Mouse (Mus musculus): Measurements from ENCODE around the gene Pkd2l1.

Gene Pkd2l1

DNA sequence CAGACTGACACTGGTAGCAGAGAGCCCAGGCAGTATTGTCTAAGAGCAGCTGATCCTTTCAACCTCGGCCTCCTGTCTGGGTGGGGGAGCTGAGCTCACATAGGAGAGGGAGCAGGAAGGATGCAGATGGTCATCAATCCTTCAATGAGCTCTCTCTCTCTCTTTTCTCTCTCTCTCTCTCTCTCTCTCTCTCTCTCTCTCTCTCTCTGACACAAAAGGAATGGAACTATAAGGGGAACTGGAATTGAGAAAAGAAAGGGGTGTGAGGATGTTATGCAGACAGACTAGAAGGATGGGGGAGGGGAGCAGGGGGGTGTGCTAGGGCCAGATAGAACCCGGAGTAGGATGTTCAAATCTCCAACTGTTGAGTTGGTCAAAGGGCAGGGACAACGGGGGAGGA, at the start of gene Pkd2l1:
TSS of gene Pkd2l1 (minus strand) at position 101 of the 400 bp plus-strand sequence.
- no peak for DNase-seq

DNA sequence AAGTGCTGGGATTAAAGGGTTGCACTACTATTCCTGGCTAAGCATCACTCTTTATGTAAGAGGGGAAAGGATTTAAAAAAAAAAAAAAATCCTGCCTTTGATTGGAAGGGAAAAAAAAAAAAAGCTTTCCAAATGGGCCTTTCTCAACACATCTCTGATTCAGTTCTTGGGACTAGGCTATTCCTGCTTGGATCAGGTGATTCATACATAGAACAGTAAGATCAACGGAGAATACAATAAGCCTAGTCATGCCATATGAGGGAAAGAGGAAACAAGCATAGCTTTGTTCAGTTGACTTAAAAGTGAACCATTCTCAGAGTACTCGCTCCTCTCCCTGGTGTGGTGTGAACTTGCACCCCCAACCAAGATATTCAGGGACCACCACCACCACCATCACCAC, 46.7 kb upstream of the Pkd2l1 start:
- no peak for DNase-seq

- DNase-seq = no peak
These were observed 45.3 kb upstream of the Pkd2l1 start for GRCm38 (mm10) chr19:44237471-44238006.

DNA sequence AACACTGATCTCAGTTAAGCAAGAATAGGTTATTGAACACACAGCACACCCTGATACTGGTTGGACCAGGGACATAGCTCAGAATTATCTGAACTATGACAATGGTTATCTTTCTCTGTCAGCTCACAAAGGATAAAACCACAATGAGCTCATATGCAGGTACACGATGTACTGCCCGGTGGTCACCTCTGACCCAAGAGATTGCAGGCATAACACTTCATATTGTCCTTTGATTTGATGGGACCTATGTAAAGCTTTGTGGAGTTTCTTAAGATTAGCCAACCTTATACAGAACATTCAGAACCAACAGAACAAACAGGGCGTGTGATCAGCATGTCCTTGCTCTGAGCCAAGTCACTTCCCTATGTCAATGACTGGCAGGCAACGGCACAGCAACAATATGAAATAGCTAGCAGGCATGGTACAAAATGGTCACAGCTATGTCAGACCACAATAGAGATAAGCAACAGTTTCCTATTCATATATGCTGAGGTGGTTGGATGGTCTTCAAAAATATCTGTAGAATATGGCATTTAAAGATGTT, 39.4 kb upstream of the Pkd2l1 start:
- DNase-seq = no peak

- no peak for DNase-seq
These were observed 38.0 kb upstream of the Pkd2l1 start for GRCm38 (mm10) chr19:44230212-44230611.

- DNase-seq = no peak
These were observed 37.5 kb upstream of the Pkd2l1 start for GRCm38 (mm10) chr19:44229776-44230175.

DNA sequence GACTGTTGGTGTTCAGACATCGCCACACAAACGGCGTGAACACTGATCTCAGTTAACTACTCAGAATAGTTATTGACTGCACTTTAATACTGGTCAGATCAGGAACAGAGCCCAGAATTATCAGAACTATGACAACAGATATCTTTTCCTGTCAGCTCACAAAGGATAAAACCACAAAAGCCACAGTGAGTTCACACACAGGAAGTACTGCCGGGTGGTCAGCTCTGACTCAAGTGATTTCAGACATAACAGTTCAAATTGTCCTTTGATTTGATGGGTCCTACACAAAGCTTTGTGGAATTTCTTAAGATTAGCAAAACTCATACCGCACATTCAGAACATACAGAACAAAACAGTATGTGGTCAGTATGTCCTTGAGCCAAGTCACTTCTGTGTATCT, 33.5 kb upstream of the Pkd2l1 start:
- no peak for DNase-seq

DNA sequence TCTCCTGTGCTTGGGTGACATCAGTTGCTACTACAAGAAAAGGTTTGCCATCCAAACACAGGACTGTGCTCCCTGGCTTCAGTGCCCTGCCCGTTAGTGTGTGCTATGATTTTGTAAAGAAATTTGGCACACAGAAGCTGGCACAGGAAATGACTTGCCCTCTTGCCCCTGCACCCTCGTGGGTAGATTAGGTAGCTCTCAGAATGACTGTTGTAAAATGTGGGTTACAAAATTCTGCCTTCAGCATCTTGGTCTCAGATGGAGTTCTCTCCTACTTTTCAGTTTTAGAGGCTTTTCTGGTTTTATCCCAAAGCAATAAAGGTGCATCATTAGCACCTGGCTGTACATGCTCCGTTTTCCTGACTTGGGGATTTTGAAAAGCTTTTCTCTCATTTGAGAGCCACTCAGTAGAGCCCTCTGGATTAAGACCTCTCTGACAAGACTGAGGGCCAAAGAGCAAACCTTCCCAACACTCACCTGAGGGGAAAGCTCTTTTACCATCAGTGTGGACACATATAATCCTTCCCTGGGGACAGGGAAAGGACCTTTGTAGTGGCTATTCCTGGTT, 25.8 kb upstream of the Pkd2l1 start:
- DNase-seq = no peak

DNA sequence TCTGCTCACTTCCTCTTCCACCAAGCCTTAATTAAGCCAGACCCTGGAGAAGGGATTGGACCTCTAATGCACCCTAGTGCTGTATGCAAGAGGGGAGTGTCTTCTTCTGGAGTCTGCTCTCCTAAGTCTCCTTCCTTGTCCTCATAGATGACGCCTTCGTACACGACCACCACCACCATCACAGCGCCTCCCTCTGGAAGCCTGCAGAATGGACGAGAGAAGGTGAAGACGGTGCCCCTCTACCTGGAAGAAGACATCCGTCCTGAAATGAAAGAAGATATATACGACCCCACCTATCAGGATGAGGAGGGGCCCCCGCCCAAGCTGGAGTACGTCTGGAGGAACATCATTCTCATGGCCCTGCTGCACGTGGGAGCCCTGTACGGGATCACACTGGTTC, 23.0 kb upstream of the Pkd2l1 start:
- no peak for DNase-seq

- no peak for DNase-seq
These were observed 14.8 kb upstream of the Pkd2l1 start for GRCm38 (mm10) chr19:44207079-44207478.

- DNase-seq = no peak
These were observed 10.8 kb upstream of the Pkd2l1 start, which contains the start of gene Scd3 for GRCm38 (mm10) chr19:44203015-44203564. Gene Scd3 (plus strand): TSS chr19:44203269.

DNA sequence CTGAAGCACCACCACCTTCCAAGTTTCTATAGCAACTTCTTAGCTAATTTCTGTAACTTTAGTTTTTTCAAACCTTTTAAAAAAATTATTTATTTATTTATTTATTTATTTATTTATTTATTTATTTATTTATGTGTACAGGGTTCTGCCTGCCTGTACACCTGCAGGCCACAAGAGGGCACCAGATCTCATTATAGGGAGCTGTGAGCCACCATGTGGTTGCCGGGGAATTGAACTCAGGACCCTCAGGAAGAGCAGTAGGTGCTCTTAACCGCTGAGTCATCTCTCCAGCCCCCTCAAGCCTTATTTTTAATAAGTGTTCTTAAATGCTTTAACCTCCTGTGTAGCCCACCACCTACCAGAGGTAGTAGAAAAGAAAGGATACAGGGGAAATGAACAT, 6.7 kb upstream of the Pkd2l1 start:
- peak; percentile 6 for DNase-seq

GRCm38 (mm10) chr19:44198494-44198893, 6.3 kb upstream of the Pkd2l1 start:
- no peak for DNase-seq

GRCm38 (mm10) chr19:44197053-44197852, 5.0 kb upstream of the Pkd2l1 start:
- no peak for DNase-seq

DNA sequence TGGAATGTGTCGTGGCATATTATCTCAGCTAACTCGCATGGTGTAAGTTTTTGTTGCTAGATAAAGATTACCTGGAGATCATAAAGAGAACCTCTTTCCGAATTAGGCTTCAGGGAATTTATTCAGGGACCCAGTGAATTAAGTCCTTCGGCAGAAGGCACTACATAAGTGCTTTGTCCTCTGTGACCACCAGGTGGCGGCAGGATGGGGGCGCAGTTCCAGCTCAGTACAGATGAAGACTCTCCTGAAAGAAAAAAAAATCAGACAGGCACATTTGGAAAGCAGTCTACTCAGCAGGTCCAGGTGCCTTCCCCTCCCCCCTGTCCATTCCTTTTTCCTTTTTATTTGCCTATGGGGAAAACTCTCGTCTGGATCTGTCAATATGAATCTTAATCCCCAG, 2.9 kb upstream of the Pkd2l1 start:
- peak; percentile 52 for DNase-seq

DNA sequence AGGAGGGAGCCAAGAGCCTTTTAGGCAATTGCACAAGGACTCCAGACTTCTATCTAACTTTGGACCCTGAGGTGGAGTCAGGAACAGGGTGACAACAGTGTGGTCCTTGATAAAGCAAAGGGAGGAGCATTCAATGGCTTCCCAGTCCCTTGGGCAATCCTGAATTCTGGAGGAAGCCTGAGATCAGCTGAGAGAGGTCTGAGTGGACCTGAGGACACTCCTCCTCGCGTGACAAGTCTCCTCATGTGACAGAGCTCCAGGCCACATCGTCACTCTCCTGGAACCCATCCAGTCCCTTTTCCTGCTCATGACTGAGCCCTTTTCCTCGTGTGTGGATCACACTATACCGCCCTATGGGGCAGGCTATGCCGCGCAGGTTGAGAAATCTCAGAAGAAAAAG, 1.7 kb upstream of the Pkd2l1 start:
- DNase-seq = peak; percentile 7

GRCm38 (mm10) chr19:44189056-44189455, 3.2 kb downstream of the Pkd2l1 start:
- no peak for DNase-seq

DNA sequence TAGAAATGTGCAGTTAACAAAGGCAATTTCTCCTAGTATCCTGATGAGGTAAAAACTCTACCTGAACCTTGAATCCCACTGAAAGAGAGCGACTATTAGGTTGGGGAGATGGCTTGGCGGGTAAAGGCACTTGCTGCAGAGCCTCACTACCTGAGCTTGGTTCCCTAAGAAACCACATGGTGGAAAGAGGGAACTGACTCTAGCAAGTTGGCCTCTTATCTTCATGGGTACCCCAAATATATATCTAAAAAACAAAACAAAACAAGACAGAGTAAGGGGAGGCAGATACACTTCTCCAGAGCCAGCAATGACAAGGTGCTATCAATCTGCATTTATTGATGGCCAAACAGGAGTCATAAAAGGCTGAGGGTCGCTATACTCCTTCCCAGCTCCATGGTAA, 8.3 kb downstream of the Pkd2l1 start:
- DNase-seq = no peak

DNA sequence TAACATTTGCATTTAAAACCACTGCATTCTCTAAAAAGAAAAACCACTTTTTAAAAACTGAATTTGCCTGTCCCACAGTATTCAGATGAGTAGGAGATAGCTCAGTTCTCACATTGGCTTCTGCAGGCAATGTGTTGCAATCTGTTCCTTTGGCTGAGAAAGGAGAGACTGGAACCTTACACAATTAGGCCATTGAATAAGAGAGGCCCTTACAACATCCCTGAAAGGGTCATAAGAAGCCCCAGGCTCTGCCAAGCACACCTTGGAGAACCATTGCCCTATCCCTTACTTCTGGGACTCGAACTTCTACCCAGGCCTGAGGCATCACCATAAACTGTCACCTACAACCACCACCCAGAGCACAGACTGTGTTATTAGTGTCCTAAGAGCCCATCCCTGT, 11.7 kb downstream of the Pkd2l1 start:
- DNase-seq = no peak

DNA sequence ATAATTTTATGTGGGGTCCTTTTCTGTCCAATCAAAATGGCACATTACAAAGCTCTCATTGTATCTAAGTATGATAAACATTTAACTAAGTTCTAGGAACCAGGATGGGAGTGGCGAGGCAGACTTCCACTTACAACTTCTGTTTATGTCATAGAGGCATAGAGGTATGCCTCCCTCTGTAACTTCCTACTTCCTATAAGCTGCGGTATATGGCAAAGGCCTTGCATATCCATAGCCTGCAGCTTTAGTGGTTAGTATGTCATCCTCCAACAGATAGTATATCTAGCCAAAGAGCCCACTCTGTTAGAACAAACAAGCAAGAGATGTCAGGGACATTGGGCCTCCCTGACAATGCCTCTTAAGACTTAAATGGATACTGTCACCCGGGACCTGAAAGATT, 15.5 kb downstream of the Pkd2l1 start:
- no peak for DNase-seq

DNA sequence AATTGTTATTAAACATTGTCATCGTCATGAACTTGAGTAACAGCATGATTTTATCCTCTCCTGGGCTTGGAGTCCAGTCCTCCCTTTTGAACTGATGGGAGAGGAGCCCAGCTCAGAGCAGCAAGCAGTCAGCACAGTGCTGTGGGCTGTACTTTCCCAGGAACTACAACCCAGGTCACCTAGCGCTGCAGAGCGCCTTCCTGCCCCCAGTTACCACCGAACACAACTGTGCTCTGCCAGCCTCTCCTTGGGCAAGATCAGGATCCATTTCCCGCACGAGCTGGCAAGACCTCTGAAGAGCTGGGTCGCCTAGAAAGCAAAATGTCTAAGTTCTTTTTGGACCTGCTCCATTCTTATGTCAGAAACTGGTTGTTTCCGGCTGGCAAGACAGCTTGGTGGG, 17.4 kb downstream of the Pkd2l1 start:
- DNase-seq = no peak

DNA sequence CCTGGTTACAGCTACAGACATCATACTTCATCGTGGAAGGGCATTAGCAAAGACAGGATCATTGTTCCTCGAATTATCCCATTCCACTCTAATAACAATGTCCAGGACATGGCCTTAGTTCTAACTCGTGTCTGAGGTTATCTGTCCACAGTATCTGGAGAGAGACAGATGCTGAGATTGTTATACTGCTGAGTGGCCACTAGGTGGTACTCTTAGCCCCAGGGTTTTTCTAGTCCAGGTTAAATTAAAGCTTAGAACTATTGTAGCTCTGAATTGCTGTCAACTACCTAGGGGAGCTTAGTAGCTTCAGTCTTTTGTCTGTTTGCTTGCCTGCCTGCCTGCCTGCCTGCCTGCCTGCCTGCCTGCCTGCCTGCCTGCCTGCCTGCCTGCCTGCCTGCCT, 30.7 kb downstream of the Pkd2l1 start:
- no peak for DNase-seq

GRCm38 (mm10) chr19:44159386-44159785, 32.9 kb downstream of the Pkd2l1 start:
- no peak for DNase-seq

GRCm38 (mm10) chr19:44157005-44157404, 35.2 kb downstream of the Pkd2l1 start:
- no peak for DNase-seq

All from kidney, adult 9 months (tissue).